Mouse (Mus musculus) cerebellum, adult 2 months (tissue): Measurements from ENCODE around the gene Ddb1. TPM values are rescaled to one million over a fixed set of nuclear protein-coding genes. Genes with fewer than 3 reads are reported as not detected.

Experiments
- DNase-seq, 2 experiments: peaks; one replicate each; pipeline ENCODE4 v3.0.0; 2021
- H3K27ac ChIP-seq: fragments of 200-500 bp; 2 replicates; pipeline ENCODE4 v1.5.1; 2012; ENCODE audit warnings: low read length, control low read depth, inconsistent platforms; ENCODE audit not compliant: insufficient read depth
- H3K27me3 ChIP-seq: fragments of 200-500 bp; 2 replicates; pipeline ENCODE4 v1.6.1; 2012; ENCODE audit warnings: inconsistent platforms, mild to moderate bottlenecking, low read length, moderate library complexity; ENCODE audit not compliant: control insufficient read depth, insufficient read depth
- H3K4me1 ChIP-seq: fragments of 200-500 bp; 2 replicates; pipeline ENCODE4 v1.6.1; 2011; ENCODE audit warnings: low read length; ENCODE audit not compliant: control insufficient read depth, insufficient read depth
- H3K4me3 ChIP-seq: fragments of 200-500 bp; replicated peaks from 2 replicates; pipeline ENCODE3; 2011; ENCODE audit warnings: mild to moderate bottlenecking, low read depth, low read length, control low read depth; ENCODE audit not compliant: insufficient read depth
- CTCF ChIP-seq: fragments of 200-500 bp; IDR thresholded peaks from 2 replicates; pipeline ENCODE4 v1.5.1; 2011; ENCODE audit warnings: low read depth, mild to moderate bottlenecking, control low read depth, low read length, moderate library complexity, borderline replicate concordance; ENCODE audit not compliant: insufficient read depth
- POLR2A ChIP-seq: fragments of 200-500 bp; IDR thresholded peaks from 2 replicates; pipeline ENCODE4 v1.6.1; 2011; ENCODE audit warnings: low read length, control low read depth, borderline replicate concordance; ENCODE audit not compliant: insufficient read depth
- WGBS: fragments of 180-500 bp; shearing (Covaris S2); methylation state at CpG from one replicate; pipeline ENCODE4 v1.1.7; 2018; 5-methylcytosine and 5-hydroxymethylcytosine counted together
- polyA plus RNA-seq: library from polyadenylated mRNA; depleted of rRNA; stranded (reverse); fragments of >200 nt; gene quantifications from 2 replicates; pipeline ENCODE4 v1.2.3, GENCODE M21; 2012

The Ddb1 gene
- polyA plus RNA-seq, 1 experiment, result 148 TPM

DNA sequence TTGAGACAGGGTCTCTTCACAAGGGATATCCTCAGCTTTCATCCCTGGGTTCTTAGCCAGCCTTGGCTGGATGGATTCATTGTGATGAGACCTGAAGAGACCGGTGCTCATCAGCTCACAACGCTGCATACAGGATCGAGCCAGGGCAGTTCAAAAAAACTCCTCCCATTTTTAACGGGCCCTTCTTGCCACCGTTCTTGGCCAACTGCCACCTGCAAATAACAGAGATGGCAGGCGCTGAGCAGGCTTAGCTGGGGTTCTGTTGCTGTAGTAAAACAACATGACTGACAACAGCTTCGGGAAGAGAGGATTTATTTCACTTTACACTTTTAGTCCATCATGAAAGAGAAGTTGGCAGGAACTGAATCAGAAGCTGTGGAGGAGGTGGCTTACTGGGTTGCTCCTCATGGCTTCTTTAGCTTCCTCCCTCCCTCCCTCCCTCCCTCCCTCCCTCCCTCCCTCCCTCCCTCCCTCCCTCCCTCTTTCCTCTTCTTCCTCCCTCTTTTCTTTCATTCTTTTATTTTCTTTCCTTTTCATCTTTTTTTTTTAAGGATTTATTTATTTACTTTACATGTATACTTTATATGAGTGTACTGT, 21.5 kb upstream of the Ddb1 start:
- Histone ChIP-seq H3K27ac (no peak overlapping the region), H3K27me3 (no peaks in the 10 kb centered on the region), H3K4me3 (no peak overlapping the region), H3K4me1 (no peaks in the 10 kb centered on the region)
- no peak for DNase-seq
- 23% methylated on average over 7 of the region's 7 CpGs for WGBS
- TF ChIP-seq CTCF, result no peak
- no peak for TF ChIP-seq POLR2A

DNA sequence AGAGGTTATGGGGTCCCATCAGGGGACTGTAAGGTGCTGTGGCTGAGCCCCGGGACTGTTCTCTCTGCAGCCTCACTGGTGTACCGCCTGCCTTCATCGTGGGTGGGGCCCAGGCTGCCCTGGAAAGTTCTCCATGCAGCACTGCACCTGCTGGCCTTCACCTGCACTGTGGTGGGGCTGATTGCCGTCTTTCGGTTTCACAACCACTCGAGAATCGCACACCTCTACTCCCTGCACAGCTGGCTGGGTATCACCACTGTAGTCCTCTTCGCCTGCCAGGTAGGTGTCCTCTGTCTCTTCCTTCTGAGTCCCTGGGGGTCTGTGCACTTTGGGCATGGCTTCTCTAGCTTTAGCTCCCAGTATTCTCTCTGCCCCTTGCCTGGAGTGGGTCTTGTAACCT, 20.0 kb upstream of the Ddb1 start:
- TF ChIP-seq CTCF (no peak), POLR2A (no peak)
- 91% methylated on average over 8 of the region's 8 CpGs for WGBS
- Histone ChIP-seq H3K4me1 (no peaks in the 10 kb centered on the region), H3K4me3 (no peak overlapping the region), H3K27ac (no peak overlapping the region), H3K27me3 (no peaks in the 10 kb centered on the region)
- no peak for DNase-seq

DNA sequence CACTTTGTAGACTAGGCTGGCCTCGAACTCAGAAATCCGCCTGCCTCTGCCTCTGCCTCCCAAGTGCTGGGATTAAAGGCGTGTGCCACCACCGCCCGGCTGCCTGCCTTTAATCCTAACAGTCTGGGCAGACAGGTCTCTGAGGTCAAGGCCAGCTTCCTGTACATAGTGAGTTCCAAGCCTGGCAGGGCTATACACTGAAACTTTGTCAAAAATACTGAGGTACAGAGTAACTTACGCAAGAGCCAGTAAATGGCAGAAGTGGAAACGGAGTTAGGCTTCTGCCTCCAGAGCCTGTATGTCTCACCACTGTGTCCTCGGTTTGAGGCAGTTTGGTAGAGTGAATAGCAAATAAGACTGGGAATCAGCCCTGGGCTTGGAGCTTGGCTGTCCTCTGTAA, 17.9 kb upstream of the Ddb1 start:
- H3K4me3 ChIP-seq, result no peak overlapping the region
- TF ChIP-seq CTCF (no peak), POLR2A (no peak)
- H3K27me3 ChIP-seq, result no peaks in the 10 kb centered on the region
- DNase-seq, result no peak
- no peak overlapping the region for H3K27ac ChIP-seq
- H3K4me1 ChIP-seq, result no peaks in the 10 kb centered on the region
- WGBS, result 90% methylated on average over 8 of the region's 8 CpGs

DNA sequence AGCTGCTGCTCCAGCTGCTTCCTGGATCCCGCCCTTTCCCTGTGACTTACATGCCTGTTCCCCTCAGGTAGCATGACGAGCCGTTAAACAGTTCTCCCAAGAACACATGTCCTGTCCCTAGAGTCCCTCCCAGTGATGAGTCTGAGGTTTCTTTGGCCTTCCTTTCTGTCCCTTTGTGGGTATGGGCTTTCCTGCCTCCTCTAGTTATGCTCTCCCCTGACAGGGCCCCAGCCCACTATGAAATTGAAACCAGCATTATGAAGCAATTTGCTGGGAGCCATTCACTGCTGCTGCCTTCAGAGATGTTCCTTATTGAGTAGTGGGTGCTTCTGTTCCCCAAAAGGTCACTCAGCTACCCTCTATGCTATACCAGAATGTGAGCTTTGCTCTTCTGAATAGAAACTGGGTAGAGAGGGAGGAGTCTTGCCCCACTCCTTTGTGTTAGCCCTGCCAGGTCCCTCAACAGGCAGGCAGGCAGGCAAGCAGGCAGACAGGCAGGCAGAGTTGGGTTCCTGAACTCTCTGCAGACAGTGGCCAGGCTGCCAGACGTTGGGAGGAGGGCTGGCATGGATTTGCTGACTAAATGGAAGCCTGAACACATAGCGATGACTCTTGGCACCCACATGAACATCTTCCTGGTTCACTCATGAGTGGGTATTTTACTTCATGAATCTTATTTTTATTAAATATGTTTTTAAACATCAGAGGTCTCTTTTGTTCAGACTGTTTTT, 15.8 kb upstream of the Ddb1 start:
- H3K4me1 ChIP-seq, result no peaks in the 10 kb centered on the region
- WGBS, result 58% methylated on average over 5 of the region's 5 CpGs
- DNase-seq, result no peak

DNA sequence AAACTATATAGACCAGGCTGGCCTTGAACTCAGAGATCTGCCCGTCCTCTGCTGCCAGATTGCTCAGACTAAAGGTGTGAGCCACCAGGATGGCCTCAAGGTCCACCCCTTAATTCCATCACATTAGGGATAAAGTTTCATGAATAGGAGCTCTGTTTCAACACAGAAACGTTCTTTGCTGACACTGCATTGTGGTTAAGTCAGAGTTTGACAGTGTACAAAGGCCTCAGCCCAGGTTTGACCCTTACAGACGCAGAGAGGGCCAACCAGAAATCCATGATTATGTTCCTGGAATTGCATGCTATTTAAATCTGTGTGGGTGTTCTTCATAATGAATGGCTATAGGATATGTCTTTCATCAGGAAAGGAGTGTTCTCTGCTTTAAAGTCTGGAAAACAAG, 14.8 kb upstream of the Ddb1 start:
- Histone ChIP-seq H3K4me1 (no peaks in the 10 kb centered on the region), H3K4me3 (no peak overlapping the region), H3K27me3 (no peaks in the 10 kb centered on the region), H3K27ac (no peak overlapping the region)
- 77% methylated on average over 3 of the region's 3 CpGs for WGBS
- no peak for TF ChIP-seq CTCF
- TF ChIP-seq POLR2A, result no peak
- no peak for DNase-seq

More for the DNA sequence above, 15.8 kb upstream of the Ddb1 start:
- no peak for TF ChIP-seq CTCF
- TF ChIP-seq POLR2A, result no peak
- Histone ChIP-seq H3K27me3 (no peaks in the 10 kb centered on the region), H3K27ac (no peak overlapping the region), H3K4me3 (no peak overlapping the region)

DNA sequence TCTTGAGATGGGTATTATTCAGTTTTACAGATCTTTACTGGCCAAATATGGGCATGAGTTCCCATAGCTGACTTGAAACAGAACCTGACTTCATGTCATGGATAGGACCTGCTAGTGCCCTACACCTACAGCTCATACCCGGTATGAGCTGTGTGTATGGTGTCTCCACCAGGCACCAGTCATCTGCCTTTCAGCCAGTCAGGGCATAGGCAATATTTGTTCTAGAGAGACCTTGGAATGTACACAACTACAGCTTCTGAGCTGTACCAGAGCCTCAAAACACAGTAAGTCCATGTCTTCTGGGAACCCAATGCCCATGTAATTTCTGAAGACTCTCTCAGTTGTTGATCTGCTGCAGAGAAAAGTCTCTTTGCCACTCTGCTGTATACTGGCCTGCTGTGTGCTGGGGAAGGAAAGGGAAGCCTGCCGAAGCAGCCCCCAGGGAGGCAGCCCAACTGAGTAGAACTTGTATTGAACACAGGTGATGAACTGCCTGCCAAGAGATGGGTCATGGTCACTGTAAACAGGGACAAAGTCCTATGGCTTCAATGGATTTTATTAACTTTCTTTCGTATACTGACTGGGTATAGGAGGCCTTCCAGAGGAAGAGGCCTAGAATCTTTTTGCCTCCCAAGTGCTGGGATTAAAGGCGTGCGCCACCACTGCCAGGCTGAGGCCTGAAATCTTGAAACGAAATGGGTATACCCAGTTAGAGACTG, 13.3 kb upstream of the Ddb1 start:
- WGBS, result 88% methylated on average over 6 of the region's 6 CpGs
- TF ChIP-seq POLR2A (no peak), CTCF (no peak)

DNA sequence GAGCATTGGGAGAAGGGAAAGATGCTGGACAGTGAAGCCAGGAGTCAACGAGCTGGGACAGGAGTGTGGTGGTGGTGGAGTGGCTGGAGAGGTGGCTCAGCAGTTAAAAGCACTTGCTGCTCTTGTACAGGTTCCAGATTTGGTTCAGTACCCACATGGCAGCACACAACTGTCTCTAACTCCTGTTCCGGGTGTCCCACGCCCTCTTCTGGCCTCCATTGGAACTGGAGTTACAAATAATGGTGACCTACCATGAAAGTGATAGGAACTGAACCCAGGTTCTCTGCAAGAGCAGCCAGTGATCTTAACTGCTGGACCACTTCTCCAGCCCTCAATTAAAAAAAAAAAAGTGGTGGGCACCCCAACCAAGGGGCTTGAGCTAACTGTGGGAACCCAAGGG, 6.9 kb upstream of the Ddb1 start:
- 32% methylated on average over 3 of the region's 3 CpGs for WGBS
- TF ChIP-seq POLR2A, result no peak
- TF ChIP-seq CTCF, result peak; percentile 8; the same call in 1 of the 2 replicates
- H3K4me1 ChIP-seq, result 0 out of 2 replicates have a peak, but pooled peaks cover 1% of the 10 kb centered on the region
- no peak overlapping the region for H3K27ac ChIP-seq
- DNase-seq, result no peak
- no peak overlapping the region for H3K4me3 ChIP-seq
- H3K27me3 ChIP-seq, result no peaks in the 10 kb centered on the region

More for the DNA sequence above, 13.3 kb upstream of the Ddb1 start:
- no peaks in the 10 kb centered on the region for H3K4me1 ChIP-seq
- H3K4me3 ChIP-seq, result no peak overlapping the region
- H3K27ac ChIP-seq, result no peak overlapping the region
- no peaks in the 10 kb centered on the region for H3K27me3 ChIP-seq
- no peak for DNase-seq

DNA sequence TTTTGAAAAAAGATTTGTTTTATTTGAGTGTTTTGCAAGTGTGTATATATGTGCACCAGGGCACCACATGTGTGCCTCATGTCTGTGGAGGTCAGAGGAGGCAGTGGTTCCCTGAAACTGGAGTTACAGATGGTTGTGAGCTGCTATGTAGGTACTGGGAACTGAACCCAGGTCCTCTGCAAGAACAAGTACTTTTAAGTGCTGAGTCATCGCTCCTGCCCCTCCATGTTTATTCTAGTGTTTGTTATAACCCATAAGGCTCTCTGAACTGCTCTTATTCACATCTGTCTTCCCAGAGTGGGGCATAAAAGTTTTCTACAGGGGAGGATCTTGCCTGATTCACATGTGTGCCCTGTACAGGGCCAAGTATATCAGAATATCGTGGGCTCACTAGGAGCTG, 5.5 kb upstream of the Ddb1 start:
- TF ChIP-seq POLR2A (no peak), CTCF (no peak)
- no peak overlapping the region for H3K27ac ChIP-seq
- DNase-seq, result no peak
- peaks cover 6% of the 10 kb centered on the region; the same call in 1 of the 2 replicates for H3K4me1 ChIP-seq
- H3K4me3 ChIP-seq, result no peak overlapping the region
- WGBS, result 94% methylated on average over 2 of the region's 2 CpGs
- H3K27me3 ChIP-seq, result no peaks in the 10 kb centered on the region
